Mouse (Mus musculus): ENCODE data around the gene Hdhd3.

Hdhd3 gene

DNA sequence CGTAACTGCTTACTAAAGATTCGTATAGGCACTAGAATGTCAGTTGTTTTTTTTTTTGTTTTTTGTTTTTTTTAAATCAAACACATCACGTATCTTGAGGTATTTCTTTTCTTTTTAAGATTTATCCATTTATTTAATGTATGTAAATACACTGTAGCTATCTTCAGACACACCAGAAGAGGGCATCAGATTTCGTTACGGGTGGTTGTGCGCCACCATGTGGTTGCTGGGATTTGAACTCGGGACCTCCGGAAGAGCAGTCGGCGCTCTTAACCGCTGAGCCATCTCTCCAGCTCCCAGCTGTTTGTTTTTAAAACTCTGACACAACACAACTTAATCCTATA, 23.7 kb downstream of the Hdhd3 start:
- in situ Hi-C loops (cut with MboI, MseI), result loop anchor here (25.0 kb wide), 1 partner anchor 908 kb away; no protein-coding TSS in a partner anchor

DNA sequence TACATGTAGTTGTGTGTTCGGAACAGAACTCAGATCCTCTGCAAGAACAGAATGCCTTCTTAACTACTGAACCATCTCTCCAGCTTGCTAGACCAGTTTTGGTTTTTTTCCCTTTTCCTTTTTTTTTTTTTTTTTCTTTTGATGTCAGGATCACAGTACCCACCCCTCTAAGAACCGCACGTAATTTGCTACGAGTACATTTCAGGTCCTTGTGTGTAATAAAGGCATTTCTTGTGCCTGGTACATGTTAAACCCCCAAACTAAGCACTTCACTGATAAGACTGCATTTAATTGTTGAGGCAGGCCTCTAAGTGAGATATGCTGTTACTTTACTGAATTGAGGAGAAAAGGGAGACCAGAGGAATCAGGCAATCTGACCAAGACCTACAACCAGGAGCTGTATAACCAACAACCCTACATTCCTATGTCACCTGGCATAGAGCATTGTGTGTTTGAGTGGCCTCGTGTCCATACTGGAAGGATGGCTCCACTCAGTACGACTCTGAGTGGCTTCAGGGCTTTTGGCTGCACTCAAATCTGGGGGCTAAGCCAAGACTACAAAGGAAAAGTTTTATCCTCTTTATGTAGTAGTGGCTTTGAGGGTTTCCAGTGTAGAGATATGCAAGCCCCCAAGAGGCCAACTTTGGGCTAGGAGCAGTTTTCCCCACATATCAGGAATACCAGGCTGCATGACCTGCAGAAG, 25.6 kb downstream of the Hdhd3 start:
- in situ Hi-C loops (cut with MboI, MseI), result loop anchor here (25.0 kb wide), 1 partner anchor 910 kb away; no protein-coding TSS in a partner anchor

DNA sequence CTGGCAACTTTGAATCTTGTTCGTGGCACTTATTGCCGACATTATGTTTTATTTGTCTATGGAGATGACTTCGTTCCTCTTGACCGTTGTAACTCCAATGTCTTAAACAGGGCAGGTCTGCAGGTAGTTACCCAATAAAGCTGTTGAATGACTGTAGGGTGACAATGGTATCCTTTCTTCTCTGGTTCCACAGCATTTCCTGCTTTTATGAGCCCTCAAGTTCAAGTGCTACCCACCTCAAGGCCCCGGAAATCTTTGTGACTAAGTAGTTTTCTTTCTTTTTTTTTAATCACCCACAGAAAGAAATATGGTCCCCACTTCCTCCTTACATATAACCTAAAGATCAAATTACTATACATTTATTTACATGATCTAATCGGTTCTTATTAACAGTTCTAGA, 27.5 kb downstream of the Hdhd3 start:
- in situ Hi-C loops (cut with MboI, MseI), result loop anchor here (25.0 kb wide), 1 partner anchor 912 kb away; no protein-coding TSS in a partner anchor

DNA sequence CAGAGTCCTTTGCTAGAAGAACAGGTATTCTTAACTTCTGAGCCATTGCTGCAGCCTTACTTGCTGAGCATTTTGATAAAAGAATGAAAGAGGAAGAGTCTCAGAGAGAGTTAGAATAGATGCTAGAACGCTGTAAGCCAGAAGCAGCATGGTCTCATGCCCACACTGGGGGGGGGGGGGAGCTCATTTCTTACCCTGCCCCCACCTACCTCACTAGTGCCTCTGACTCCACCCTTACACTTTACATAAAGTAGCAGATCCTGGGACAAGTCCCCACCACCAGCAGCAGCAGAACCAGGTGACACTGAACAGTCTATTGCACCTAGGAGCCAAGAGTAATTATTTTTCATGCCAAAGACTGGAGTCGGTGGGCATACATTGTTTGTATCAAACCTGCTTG, 28.1 kb downstream of the Hdhd3 start:
- in situ Hi-C loops (cut with MboI, MseI), result loop anchor here (25.0 kb wide), 1 partner anchor 912 kb away; no protein-coding TSS in a partner anchor

DNA sequence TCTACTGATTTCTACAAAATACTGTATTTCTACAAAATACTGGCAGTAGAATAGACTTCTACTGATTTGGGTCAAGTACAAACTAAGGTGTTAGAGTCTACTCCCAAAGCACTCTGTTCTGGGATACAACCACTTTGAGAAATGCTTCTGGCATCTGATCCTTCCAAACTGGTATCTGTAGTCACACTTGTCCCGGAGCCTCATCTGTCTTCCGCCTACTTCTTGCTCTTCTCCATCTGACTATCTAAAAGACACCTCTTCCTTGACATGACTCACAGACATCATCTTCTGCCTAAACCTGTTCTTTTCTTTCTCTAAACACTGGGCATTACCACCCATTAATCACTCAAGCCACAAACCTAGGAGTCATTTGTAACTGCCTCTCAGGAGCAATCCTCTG, 31.2 kb downstream of the Hdhd3 start:
- in situ Hi-C loops (cut with MboI, MseI), result loop anchor here (5.0 kb wide), 1 partner anchor 285 kb away; no protein-coding TSS in a partner anchor

DNA sequence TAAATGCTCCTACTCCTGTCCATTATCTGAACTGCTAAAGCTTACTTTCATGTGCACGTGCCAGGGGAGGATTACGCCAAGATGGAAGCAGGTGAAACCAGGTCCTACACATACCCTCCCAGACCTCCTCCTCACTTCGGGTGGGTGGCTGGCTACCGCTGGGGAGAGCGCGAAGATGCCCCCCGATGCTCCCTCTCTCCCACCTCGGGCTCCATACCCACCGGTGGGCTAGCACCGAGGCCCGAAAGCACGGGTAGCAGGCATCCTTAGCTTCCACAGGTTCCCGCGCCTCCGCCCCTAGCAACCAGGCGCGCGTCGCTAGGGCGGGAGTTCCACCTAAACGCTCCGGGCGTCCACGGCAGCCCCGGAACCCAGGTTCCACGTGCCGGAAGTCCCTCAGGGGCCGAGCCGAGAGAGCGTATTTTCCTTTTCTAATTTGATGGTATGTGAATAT, 32.6 kb downstream of the Hdhd3 start, which contains the start of gene Wdr31:
TSS of gene Wdr31 (minus strand) at position 299 of the 454 bp plus-strand sequence.
- in situ Hi-C loops (cut with MboI, MseI), result loop anchor here (5.0 kb wide), 1 partner anchor 287 kb away; no protein-coding TSS in a partner anchor

DNA sequence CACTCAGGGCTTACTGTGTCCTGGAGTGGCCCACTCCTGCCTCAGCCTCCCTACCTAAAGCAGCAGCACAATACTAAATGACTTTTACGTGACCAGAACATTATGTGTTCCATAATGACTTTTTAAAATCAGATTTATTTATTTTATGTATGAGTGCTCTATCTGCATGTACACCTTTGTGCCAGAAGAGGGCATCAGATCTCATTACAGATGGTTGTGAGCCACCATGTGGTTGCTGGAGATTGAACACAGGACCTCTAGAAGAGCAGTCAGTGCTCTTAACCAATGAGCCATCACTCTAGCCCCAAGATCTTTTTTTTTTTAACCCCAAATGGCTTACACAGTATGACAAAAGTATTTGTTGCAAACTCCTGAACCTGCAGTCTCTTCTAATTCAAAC, 35.1 kb downstream of the Hdhd3 start:
- in situ Hi-C loops (cut with MboI, MseI), result no loop called here

DNA sequence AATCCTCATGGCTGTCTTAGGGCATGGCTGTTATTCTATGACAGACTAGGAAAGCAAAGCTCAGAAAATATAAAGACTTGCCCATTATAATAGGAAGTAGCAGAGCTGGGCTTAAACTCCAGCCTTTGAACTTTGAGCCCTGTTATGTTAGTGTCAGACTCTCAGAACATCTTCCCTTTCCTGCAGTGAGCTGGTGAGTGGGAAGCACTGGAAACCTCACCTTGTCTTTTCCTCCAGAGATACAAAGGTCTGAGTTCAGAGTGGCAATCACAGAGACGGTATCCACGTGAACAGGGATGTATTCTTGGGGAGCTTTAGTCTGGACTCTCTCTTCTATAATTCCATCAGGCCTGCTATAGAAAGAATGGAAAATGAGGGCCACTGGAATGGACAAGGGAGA, 40.1 kb downstream of the Hdhd3 start:
- in situ Hi-C loops (cut with MboI, MseI), result loop anchor here (5.0 kb wide), 1 partner anchor 99 kb away; no protein-coding TSS in a partner anchor

DNA sequence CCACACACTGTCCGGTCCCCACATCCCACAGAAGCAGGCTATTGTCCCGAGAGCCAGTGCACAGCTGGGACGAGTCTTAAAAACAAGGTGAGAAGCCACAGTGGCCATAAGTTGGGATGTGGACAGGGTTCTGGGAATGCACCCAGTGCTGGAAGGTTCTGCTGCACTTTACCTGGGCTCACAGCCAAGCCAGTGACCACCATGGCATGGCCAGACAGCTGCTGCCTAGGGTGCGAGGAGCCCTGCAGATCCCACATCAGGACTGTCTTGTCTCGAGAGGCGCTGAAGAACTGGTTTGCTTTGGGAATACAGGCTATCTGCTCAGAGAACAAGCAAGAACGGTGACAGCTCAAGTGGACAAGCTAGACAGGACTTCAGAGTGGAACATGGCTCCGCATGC, 42.9 kb downstream of the Hdhd3 start:
- in situ Hi-C loops (cut with MboI, MseI), result loop anchor here (5.0 kb wide), 1 partner anchor 102 kb away; no protein-coding TSS in a partner anchor

DNA sequence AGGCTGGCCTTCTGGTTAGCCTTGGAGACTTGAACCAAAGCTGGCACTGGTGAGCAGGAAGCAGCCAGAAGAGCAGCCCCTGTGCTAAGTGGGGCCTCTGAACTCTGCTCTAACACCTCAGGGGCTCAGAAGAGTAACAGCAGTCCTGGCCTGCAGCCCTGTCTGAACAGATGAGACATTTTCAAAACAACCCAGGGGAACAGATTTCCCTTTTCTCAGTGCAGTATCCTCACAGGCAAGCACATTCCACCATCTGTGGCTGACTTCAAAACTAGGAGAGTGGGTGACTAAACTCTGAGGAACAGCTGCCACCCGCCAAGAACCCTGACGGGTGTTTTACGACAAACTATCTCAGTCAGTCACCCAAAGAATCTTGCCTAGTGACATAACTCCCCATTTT, 44.2 kb downstream of the Hdhd3 start:
- in situ Hi-C loops (cut with MboI, MseI), result no loop called here

DNA sequence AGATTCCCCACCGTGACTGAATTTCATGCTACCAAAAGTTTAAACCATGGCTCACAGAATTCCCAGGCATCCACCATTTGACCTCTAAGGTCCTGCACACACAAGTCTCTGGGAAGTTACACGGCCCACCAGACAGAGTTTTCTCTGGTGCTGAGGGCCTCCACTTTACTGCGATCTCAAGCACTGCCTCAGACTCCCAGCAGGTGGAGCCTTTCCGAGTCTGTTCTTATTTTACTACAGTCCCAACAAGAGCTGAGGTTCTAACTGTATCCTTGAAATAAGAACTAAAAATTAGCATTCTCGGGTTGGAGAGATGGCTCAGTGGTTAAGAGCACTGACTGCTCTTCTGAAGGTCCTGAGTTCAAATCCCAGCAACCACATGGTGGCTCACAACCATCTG, 48.3 kb downstream of the Hdhd3 start:
- in situ Hi-C loops (cut with MboI, MseI), result loop anchor here (5.0 kb wide), 1 partner anchor 312 kb away; no protein-coding TSS in a partner anchor

Data from regulatory T cell (primary cell).